Mouse (Mus musculus): ENCODE measurements around the gene Gm7954. TPM values are rescaled to one million over a fixed set of nuclear protein-coding genes. Genes with fewer than 3 reads are reported as not detected.
"Not testable (repeated sequence)": the region's sequence is repeated elsewhere in the genome, so short reads cannot be mapped to it uniquely, and the experiment has no call there.

The Gm7954 gene
- polyA plus RNA-seq (2012; rRNA removed) = not detected in 2 replicates

GRCm38 (mm10) chr14:41453418-41453817 is at the start of gene Gm7954:
Gm7954 (minus strand) TSS chr14:41453518.
- WGBS = no CpG with 5 or more reads among the region's 2 CpGs
- DNase-seq (ENCODE audit: low read depth, low spot score) = not testable (repeated sequence)

- not testable (repeated sequence) for DNase-seq (ENCODE audit: low read depth, low spot score)
These were observed 36.1 kb upstream of the Gm7954 start, which contains the start of gene Gm3486 for GRCm38 (mm10) chr14:41489385-41489784. Gm3486 (minus strand) TSS chr14:41489485.

- WGBS = 17% methylated on average over 13 of the region's 16 CpGs
- not testable (repeated sequence) for DNase-seq (ENCODE audit: low read depth, low spot score)
These were observed 27.8 kb downstream of the Gm7954 start for GRCm38 (mm10) chr14:41425393-41426075.

GRCm38 (mm10) chr14:41424694-41425093 is 28.6 kb downstream of the Gm7954 start:
- DNase-seq (ENCODE audit: low read depth, low spot score) = not testable (repeated sequence)
- 23% methylated on average over 14 of the region's 14 CpGs for WGBS

GRCm38 (mm10) chr14:41408181-41408580 is 45.1 kb downstream of the Gm7954 start, which contains the start of gene Gm6482:
Gm6482 (minus strand) TSS chr14:41408281.
- not testable (repeated sequence) for DNase-seq (ENCODE audit: low read depth, low spot score)
- 78% methylated on average over 1 of the region's 2 CpGs for whole genome bisulfite sequencing

Other genes starting within 250 kb of the Gm7954 start
- gene Gm2832, start 174.7 kb downstream of the Gm7954 start, polyA plus RNA-seq (2012; rRNA removed) = not detected in 2 replicates
- not detected in 2 replicates for gene Gm5798, start 104.9 kb downstream of the Gm7954 start, polyA plus RNA-seq (2012; rRNA removed)
- gene Gm7945, start 67.1 kb downstream of the Gm7954 start, polyA plus RNA-seq (2012; rRNA removed) = not detected in 2 replicates
- gene Gm6482, start 45.2 kb downstream of the Gm7954 start, polyA plus RNA-seq (2012; rRNA removed) = not detected in 2 replicates
- not detected in 2 replicates for gene Gm3486, start 36.0 kb upstream of the Gm7954 start, polyA plus RNA-seq (2012; rRNA removed)
- not detected in 2 replicates for gene Gm7970, start 102.1 kb upstream of the Gm7954 start, polyA plus RNA-seq (2012; rRNA removed)
- not detected in 2 replicates for gene 1700049E17Rik2, start 119.7 kb upstream of the Gm7954 start, polyA plus RNA-seq (2012; rRNA removed)
- gene Gm3072, start 171.1 kb upstream of the Gm7954 start, polyA plus RNA-seq (2012; rRNA removed) = not detected in 2 replicates
- not detected in 2 replicates for gene Gm3676, start 193.0 kb upstream of the Gm7954 start, polyA plus RNA-seq (2012; rRNA removed)
- not detected in 2 replicates for gene Gm8068, start 248.4 kb upstream of the Gm7954 start, polyA plus RNA-seq (2012; rRNA removed)